Mouse (Mus musculus) kidney, adult 2 months (tissue): ENCODE measurements around the gene Gbp7. TPM values are rescaled to one million over a fixed set of nuclear protein-coding genes. Genes with fewer than 3 reads are reported as not detected.

Experiments used
- DNase-seq: peaks from one replicate; pipeline ENCODE4 v3.0.0; 2021
- H3K27ac ChIP-seq: fragments of 200-500 bp; 2 replicates; pipeline ENCODE4 v1.5.1; 2012; ENCODE audit warnings: low read depth, low read length, control low read depth, inconsistent platforms; ENCODE audit not compliant: insufficient read depth
- H3K27me3 ChIP-seq: fragments of 200-500 bp; replicated peaks from 2 replicates; pipeline ENCODE4 v1.6.1; 2012; ENCODE audit warnings: mild to moderate bottlenecking, moderate library complexity, low read length, inconsistent platforms; ENCODE audit not compliant: control insufficient read depth, insufficient read depth
- H3K36me3 ChIP-seq: fragments of 200-500 bp; 2 replicates; pipeline ENCODE4 v1.6.1; 2012; ENCODE audit warnings: mild to moderate bottlenecking, moderate library complexity, low read length, inconsistent platforms; ENCODE audit not compliant: control insufficient read depth, insufficient read depth
- H3K4me1 ChIP-seq: fragments of 200-500 bp; 2 replicates; pipeline ENCODE4 v1.6.1; 2011; ENCODE audit warnings: low read length; ENCODE audit not compliant: control insufficient read depth, insufficient read depth
- H3K4me3 ChIP-seq: fragments of 200-500 bp; 2 replicates; pipeline ENCODE4 v1.5.1; 2011; ENCODE audit warnings: mild to moderate bottlenecking, low read depth, low read length, control low read depth; ENCODE audit not compliant: insufficient read depth
- CTCF ChIP-seq: fragments of 200-500 bp; conservative IDR thresholded peaks from 2 replicates; pipeline ENCODE4 v1.5.1; 2011; ENCODE audit warnings: low read depth, mild to moderate bottlenecking, control low read depth, low read length, moderate library complexity, mixed read lengths; ENCODE audit not compliant: insufficient read depth, insufficient read length
- POLR2A ChIP-seq: fragments of 200-500 bp; IDR thresholded peaks from one replicate; pipeline ENCODE4 v1.6.1; 2011; ENCODE audit warnings: low read depth, low read length, control low read depth
- WGBS: fragments of 180-500 bp; shearing (Covaris S2); methylation state at CpG from one replicate; pipeline ENCODE4 v1.1.7; 2018; 5-methylcytosine and 5-hydroxymethylcytosine counted together
- polyA plus RNA-seq: library from polyadenylated mRNA; depleted of rRNA; stranded (reverse); fragments of >200 nt; gene quantifications from 2 replicates; pipeline ENCODE4 v1.2.3, GENCODE M21; 2012; rRNA removed

The Gbp7 gene
- polyA plus RNA-seq = 2.8 and 3.6 TPM in 2 replicates

- H3K4me3 ChIP-seq = peak within 1 kb of the TSS; percentile 95
- no peaks in the 10 kb centered on the region for H3K36me3 ChIP-seq
- no peaks in the 10 kb centered on the region for H3K4me1 ChIP-seq
- peak; percentile 89 for DNase-seq
- 1% methylated on average over 30 of the region's 30 CpGs for WGBS
- TF ChIP-seq CTCF (no peak), POLR2A (no peak)
- peak within 1 kb of the TSS; percentile 64 for H3K27ac ChIP-seq
- no peaks in the 10 kb centered on the region for H3K27me3 ChIP-seq
These were observed at the start of gene Gbp7 for GRCm38 (mm10) chr3:142530087-142530953. Gene Gbp7, plus strand, starts transcription at chr3:142530342.

GRCm38 (mm10) chr3:142490465-142490864 is 39.7 kb upstream of the Gbp7 start:
- DNase-seq = peak; percentile 84
- H3K27ac ChIP-seq = no peak overlapping the region
- H3K36me3 ChIP-seq = no peaks in the 10 kb centered on the region
- no peaks in the 10 kb centered on the region; the same call in 1 of the 2 replicates for H3K4me1 ChIP-seq
- no peaks in the 10 kb centered on the region for H3K27me3 ChIP-seq
- H3K4me3 ChIP-seq = no peak overlapping the region
- WGBS = 70% methylated on average over 1 of the region's 1 CpGs
- TF ChIP-seq CTCF (peak; percentile 96), POLR2A (no peak)

- TF ChIP-seq POLR2A (no peak), CTCF (peak; percentile 41)
- WGBS = 52% methylated on average over 6 of the region's 6 CpGs
These were observed 36.5 kb upstream of the Gbp7 start, which contains the start of gene Gbp5 for GRCm38 (mm10) chr3:142493536-142494061. Gene Gbp5, plus strand, starts transcription at chr3:142493978.

GRCm38 (mm10) chr3:142495146-142495655 is 34.9 kb upstream of the Gbp7 start:
- 96% methylated on average over 5 of the region's 5 CpGs for WGBS
- DNase-seq = no peak
- TF ChIP-seq CTCF (no peak), POLR2A (no peak)
- no peaks in the 10 kb centered on the region; the same call in 1 of the 2 replicates for H3K4me1 ChIP-seq
- H3K4me3 ChIP-seq = no peak overlapping the region
- no peak overlapping the region for H3K27ac ChIP-seq
- no peaks in the 10 kb centered on the region for H3K27me3 ChIP-seq
- no peaks in the 10 kb centered on the region for H3K36me3 ChIP-seq

More at GRCm38 (mm10) chr3:142493536-142494061, 36.5 kb upstream of the Gbp7 start, which contains the start of gene Gbp5:
- no peaks in the 10 kb centered on the region; the same call in 1 of the 2 replicates for H3K4me1 ChIP-seq
- H3K36me3 ChIP-seq = no peaks in the 10 kb centered on the region
- no peak within 1 kb of the TSS for H3K4me3 ChIP-seq
- peak; percentile 91 for DNase-seq
- H3K27ac ChIP-seq = peak within 1 kb of the TSS; percentile 72
- no peaks in the 10 kb centered on the region for H3K27me3 ChIP-seq

GRCm38 (mm10) chr3:142496113-142497101 is 33.7 kb upstream of the Gbp7 start:
- WGBS = 37% methylated on average over 14 of the region's 14 CpGs
- DNase-seq = peak; percentile 58
- Histone ChIP-seq H3K4me3 (peak overlapping the region; percentile 60), H3K4me1 (no peaks in the 10 kb centered on the region; the same call in 1 of the 2 replicates), H3K36me3 (no peaks in the 10 kb centered on the region), H3K27me3 (no peaks in the 10 kb centered on the region), H3K27ac (peak overlapping the region; percentile 87)
- no peak for TF ChIP-seq CTCF
- TF ChIP-seq POLR2A = no peak

- no peaks in the 10 kb centered on the region for H3K36me3 ChIP-seq
- peak overlapping the region; percentile 60 for H3K4me3 ChIP-seq
- H3K27ac ChIP-seq = peak overlapping the region; percentile 87
- TF ChIP-seq POLR2A (no peak), CTCF (no peak)
- DNase-seq = peak; percentile 8
- no peaks in the 10 kb centered on the region for H3K27me3 ChIP-seq
- 50% methylated on average over 15 of the region's 15 CpGs for WGBS
- no peaks in the 10 kb centered on the region; the same call in 1 of the 2 replicates for H3K4me1 ChIP-seq
These were observed 32.9 kb upstream of the Gbp7 start for GRCm38 (mm10) chr3:142497123-142497841.
